In the genomic region with DNA sequence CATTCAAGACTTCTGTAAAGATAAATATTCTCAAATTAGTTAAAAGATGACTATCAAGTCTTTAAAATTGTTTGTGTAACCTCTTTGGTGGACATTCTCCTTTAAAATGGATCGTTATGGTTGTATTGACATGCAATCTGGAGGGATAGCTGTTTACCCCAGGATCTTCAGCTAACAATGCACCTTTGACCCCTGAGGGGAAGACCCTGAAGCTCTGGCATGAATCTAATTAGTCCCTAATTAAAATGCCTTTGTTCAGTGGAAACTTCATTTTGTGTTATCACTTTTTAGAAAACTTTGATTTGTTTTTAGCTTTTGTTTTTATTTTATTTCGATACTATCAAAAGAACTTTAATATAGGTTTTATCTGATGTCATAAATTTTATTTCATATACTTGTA, we compare ENCODE assay signal across 6 mouse cellular contexts.
"Had no signal": no experiment of that assay in that cellular context is flagged by ENCODE, and none has a peak within 500 bp of the region (broad histone marks: within the 10 kb centered on the region; RNA-seq: fewer than 3 reads in every experiment).

No protein-coding gene starts in this region.

- DNase-seq: spleen, adult 18-20 months had no signal

- H3K36me3 ChIP-seq: neural tube, embryonic 12.5 days; neural tube, embryonic 13.5 days; neural tube, embryonic 15.5 days; stomach, embryonic 15.5 days had no signal

- H3K4me1 ChIP-seq: neural tube, embryonic 12.5 days; neural tube, embryonic 13.5 days; neural tube, embryonic 15.5 days; stomach, embryonic 15.5 days had no signal

- H3K4me2 ChIP-seq: neural tube, embryonic 12.5 days; neural tube, embryonic 13.5 days; neural tube, embryonic 15.5 days; stomach, embryonic 15.5 days had no signal

- H3K9me3 ChIP-seq: neural tube, embryonic 12.5 days; neural tube, embryonic 13.5 days; neural tube, embryonic 15.5 days; stomach, embryonic 15.5 days had no signal

- H3K27ac ChIP-seq: neural tube, embryonic 12.5 days; neural tube, embryonic 13.5 days; neural tube, embryonic 15.5 days; stomach, embryonic 15.5 days; stomach, postnatal 0 days had no signal

- H3K4me3 ChIP-seq: neural tube, embryonic 12.5 days; neural tube, embryonic 13.5 days; neural tube, embryonic 15.5 days; stomach, embryonic 15.5 days had no signal

- H3K27me3 ChIP-seq: neural tube, embryonic 12.5 days; neural tube, embryonic 13.5 days; neural tube, embryonic 15.5 days; stomach, embryonic 15.5 days had no signal

- H3K9ac ChIP-seq: neural tube, embryonic 12.5 days; neural tube, embryonic 13.5 days; neural tube, embryonic 15.5 days; stomach, embryonic 15.5 days had no signal
